Mouse (Mus musculus): ENCODE measurements at regions not wholly inside any gene's neighbourhood (a gene's known extent, or its start where the extent isn't known, plus 50 kb on each side); places are given as distances from the start of the nearest gene placed in this dataset.

DNA sequence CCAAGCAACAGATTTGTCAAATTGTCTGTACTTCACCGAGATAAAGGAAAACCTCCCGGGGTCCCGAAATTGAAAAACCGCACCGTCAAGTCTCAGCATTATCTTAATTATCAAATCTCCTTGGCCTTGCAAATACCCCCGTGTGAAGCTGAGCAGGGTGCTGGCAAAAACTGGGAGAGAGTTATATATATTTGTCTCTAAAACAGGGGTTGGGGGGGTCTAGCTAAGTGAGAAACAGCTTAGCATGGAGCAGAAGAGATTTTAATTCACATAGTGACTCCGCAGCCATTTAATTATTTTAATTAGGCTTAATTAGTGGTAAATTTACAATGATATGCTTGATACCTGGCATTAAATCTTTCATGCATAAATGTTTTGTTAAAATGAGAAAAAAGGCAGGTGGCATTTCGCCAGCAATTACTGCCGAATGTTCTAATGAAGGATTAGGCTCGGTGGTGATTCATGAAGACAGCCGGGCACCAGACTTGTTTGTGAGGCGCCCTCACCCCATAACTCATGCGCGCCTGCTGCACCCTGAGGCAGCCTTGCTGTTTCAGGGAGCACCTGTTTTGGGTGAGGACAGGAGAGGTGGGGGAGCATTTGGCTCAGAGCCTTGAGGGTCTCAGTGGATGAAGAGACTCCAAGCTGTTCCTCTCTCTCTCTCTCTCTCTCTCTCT lies 138.2 kb downstream of the Tle3 start:
- DNase-seq (ENCODE audit: low spot score), result no peak

DNA sequence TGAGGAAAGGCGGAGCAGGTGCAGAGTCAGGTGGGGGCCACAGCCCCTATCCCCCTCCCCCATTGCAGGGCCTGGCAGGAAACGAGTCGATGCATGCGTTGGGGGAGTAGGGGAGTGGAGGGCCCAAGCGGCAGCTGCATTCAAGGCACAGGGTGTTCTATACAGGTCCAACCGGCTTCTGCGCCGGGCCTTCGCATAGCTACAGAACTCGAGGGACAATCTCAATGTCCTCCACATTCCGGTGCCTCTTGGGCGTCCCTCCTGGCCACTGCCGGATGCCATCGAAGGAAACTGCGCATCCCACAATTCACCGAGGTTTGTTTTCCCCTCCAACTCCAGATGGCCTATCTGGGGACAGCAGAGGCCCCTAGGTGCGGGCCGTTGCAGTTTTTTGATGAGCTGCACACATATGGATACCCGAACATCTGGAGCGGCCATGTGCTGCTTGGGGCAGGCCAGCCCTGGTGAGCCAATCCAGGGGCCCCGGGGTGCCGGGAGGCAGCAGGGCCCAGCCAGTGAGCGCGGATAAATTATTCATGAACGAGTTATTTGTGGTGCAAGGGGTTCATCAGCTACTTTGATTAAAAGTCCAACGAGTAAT lies 137.5 kb downstream of the Tle3 start:
- DNase-seq (ENCODE audit: low spot score), result no peak

GRCm38 (mm10) chr9:61509091-61509490 lies 136.9 kb downstream of the Tle3 start:
- no peak for DNase-seq (ENCODE audit: low spot score)

DNA sequence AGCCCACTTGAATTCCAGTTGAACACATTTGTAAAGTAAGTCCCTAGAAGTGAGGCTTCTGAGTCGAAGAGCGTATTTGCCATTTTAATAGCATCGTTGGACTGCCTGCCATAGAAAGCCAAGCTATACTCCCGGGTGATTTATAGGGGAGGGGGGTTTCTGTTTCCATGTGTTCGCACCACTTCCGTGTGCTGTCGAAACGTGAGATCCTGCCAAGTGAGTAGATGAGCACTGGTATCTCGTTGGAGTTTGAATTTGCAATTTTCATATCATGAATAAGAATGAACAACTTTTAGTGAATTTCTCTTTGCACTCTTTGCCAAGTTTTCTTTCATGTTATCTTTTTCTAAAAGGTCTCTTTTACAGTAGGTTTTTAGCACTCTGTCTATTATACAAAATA lies 128.7 kb downstream of the Tle3 start:
- no peak for DNase-seq (ENCODE audit: low spot score)

DNA sequence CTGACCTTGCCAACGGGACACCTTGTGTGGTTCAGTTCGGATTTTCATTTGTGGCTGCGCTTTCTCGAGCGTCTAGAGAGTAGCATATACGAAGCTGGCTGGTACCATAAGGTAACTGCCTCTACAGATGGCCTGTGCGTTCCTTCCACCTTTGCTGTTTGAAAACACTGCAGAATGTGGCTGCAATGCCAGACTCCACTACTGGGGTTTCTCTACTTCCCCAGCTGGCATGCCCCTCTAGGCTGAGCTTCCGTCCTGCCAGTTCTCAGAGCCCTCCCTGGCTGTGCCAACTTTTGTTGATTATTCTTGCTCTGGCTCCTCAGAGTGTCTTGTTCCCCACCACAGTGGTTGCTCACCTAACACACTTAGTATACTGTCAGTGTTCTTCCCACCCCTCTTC lies 120.7 kb downstream of the Tle3 start:
- no peak for DNase-seq (ENCODE audit: low spot score)

DNA sequence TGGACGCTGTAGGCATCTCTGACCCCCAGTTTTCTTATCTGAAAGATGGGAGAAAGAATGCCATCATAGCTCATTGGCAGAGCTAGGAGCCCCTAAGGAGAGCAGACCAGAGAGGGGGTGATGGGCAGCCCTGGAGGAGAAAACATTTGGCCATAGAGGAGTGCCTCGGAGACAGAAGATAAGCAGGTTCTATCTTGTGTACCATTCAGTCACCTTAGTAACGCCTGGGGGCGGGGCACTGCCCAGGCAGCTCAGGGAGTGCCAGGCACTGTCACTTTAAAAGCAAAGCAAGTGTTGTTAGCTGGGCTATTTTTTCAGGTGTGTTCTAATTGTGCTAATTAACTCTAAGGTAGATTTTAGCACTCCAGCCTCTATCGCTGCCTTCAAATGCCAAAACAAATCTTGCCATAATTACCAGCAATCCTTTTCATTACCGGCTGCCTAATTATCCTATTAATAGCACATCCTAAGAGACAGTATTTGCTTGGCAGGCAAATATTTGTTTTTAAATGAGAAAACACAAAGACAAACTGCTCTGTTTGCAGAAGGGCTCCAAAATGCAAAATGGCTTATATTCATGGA lies 119.1 kb downstream of the Tle3 start:
- DNase-seq (ENCODE audit: low spot score), result no peak

- no peak for DNase-seq (ENCODE audit: low spot score)
These were observed 117.8 kb downstream of the Tle3 start for GRCm38 (mm10) chr9:61489983-61490382.

GRCm38 (mm10) chr9:61489147-61489546 lies 117.0 kb downstream of the Tle3 start:
- no peak for DNase-seq (ENCODE audit: low spot score)

DNA sequence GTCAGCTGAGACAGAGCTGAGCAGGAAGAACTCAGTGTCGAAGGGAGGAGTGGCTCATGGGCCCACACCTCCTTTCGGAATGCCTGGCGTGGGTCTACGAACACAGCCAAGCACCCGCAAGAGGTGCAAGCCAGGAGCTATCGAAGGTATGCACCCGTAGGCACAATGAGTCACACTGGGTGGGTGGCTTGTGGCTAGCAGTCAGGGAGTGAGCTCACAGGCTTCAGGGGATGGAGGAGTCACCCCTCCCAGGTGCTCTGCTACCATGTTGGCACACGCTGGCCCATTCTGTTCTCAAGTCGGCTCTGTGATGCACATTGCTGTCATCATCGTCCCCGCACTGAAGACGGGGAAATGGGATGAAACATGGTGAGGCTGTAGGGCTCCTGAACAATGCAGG lies 115.7 kb downstream of the Tle3 start:
- DNase-seq (ENCODE audit: low spot score), result no peak

- DNase-seq (ENCODE audit: low spot score), result no peak
These were observed 115.0 kb downstream of the Tle3 start for GRCm38 (mm10) chr9:61487146-61487545.

- DNase-seq (ENCODE audit: low spot score), result no peak
These were observed 112.2 kb downstream of the Tle3 start for GRCm38 (mm10) chr9:61484391-61484790.

DNA sequence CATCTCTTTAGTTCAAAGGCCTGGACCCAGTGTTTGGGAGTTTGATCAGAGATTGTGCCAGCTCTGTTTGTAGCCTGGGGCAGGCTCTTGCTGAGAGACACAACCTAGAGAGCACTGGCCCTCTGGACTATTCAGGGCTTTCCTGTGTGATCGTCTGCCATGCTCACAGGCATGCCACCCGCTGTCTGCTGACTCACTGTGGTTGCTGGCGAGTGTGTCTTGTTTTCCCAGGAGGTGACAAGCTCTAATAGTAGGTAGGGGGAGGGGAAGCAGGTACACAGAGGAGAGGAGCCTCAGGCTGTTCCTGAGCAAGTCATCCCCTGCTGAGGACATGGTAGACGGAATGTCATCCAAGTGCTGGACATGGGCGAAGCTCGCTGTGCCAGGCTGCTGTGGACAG lies 107.5 kb downstream of the Tle3 start:
- peak; percentile 8 for DNase-seq (ENCODE audit: low spot score)

GRCm38 (mm10) chr9:61478862-61479261 lies 106.7 kb downstream of the Tle3 start:
- no peak for DNase-seq (ENCODE audit: low spot score)

- DNase-seq (ENCODE audit: low spot score), result peak; percentile 52
These were observed 104.2 kb downstream of the Tle3 start for GRCm38 (mm10) chr9:61476351-61476750.

DNA sequence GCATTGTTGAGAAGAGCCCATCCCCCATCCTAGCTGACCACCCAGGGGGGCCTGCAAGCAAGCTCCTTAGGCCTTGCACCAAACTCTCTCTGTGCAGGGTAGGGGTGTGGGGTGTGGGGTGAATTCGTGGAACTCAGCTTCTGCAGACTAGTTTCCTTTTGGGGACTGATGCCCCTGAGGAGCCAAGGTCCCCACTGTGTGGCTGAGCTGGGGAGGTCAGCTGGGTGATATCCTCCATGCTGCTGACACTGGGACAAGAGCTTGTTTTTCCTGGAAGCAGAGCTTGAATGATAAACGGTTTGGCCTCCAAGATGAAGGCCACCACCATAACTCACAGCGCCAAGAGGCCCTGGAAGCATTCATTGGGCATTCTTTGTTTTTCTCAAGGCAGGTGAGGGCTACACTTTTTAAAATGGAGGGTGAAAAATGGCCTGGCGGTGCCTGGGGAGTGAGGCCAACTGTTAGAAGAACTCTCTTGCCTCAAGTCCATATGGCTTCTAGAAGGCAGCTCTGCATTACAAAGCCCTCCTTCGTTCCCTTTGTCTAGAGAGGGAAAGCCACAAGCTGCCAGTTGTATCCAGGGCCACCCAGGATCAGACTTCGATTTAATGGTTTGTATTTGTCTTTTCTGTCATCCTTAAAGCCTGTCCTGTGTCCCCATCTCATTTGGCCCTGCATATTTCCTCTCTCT lies 98.8 kb downstream of the Tle3 start:
- DNase-seq (ENCODE audit: low spot score), result no peak

DNA sequence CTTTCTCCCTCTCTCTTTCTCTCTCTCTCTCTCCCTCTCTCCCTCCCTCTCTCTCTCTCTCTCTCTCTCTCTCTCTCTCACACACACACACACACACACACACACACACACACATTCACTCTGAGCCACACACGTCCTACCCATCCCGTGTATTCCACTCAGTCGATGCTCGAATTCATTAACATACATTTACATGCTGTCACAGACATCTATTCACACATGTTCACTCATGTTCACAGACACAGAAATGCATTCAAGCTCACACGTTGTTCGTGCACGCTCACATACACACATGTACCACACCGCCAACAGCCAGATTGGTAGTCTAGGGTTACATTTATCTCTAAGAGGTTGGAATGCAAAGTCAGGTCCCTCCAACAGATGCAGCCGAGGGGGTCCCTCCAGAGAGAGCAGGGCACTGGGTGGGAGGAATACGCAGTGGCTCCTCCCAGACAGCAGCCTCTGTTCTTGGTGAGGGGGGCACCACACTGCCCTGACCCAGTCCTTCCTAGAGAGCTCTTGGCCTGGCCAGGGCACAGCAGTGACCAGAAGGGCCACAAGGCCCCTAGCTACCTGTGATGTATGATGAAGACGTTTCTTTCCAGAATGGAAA lies 96.8 kb downstream of the Tle3 start:
- DNase-seq (ENCODE audit: low spot score), result no peak

- DNase-seq (ENCODE audit: low spot score), result no peak
These were observed 96.2 kb downstream of the Tle3 start for GRCm38 (mm10) chr9:61468368-61468848.

Data from gastrocnemius, adult 18-20 months (tissue).